Mouse (Mus musculus) ES-E14 (cell line): Measurements from ENCODE around the gene Gm28539. TPM values are rescaled to one million over a fixed set of nuclear protein-coding genes. Genes with fewer than 3 reads are reported as not detected.

Experiments used
- DNase-seq: peaks from one replicate; pipeline ENCODE4 v3.0.0-alpha.2; 2013; ENCODE audit warnings: low read depth, low spot score
- H3K27ac ChIP-seq: 2 replicates; pipeline ENCODE4 v1.5.1; 2012; ENCODE audit warnings: low read depth, mild to moderate bottlenecking, low read length, moderate library complexity, mixed read lengths; ENCODE audit not compliant: poor library complexity, insufficient read depth, severe bottlenecking
- H3K36me3 ChIP-seq: 2 replicates; pipeline ENCODE4 v1.6.1; 2012; ENCODE audit warnings: mild to moderate bottlenecking, low read length, moderate library complexity, mixed read lengths; ENCODE audit not compliant: control insufficient read depth, poor library complexity, insufficient read depth, severe bottlenecking
- H3K4me1 ChIP-seq, 2 experiments: fragments of 150-350 bp in 1 of 2; sonication (generic) in 1 of 2; 2 replicates each; pipeline ENCODE4 v1.6.1; 2012; ENCODE audit warnings: low read length in 2 of 2, mild to moderate bottlenecking in 1 of 2, mixed read lengths in 1 of 2; ENCODE audit not compliant: control insufficient read depth in 2 of 2, insufficient read depth in 2 of 2, poor library complexity in 1 of 2
- H3K4me3 ChIP-seq, 2 experiments: fragments of 150-350 bp in 1 of 2; sonication (generic) in 1 of 2; 2 replicates each; pipeline ENCODE4 v1.5.1; 2012; ENCODE audit warnings: low read length in 2 of 2, low read depth in 1 of 2, mild to moderate bottlenecking in 1 of 2, mixed read lengths in 1 of 2; ENCODE audit not compliant: insufficient read depth in 1 of 2, poor library complexity in 1 of 2, severe bottlenecking in 1 of 2
- H3K9ac ChIP-seq: 2 replicates; pipeline ENCODE4 v1.6.1; 2012; ENCODE audit warnings: low read depth, mild to moderate bottlenecking, low read length, mixed read lengths; ENCODE audit not compliant: poor library complexity, insufficient read depth, severe bottlenecking
- H3K9me3 ChIP-seq: fragments of 150-350 bp; sonication (generic); 2 replicates; pipeline ENCODE4 v1.6.1; 2012; ENCODE audit warnings: low read depth, mild to moderate bottlenecking, low read length; ENCODE audit not compliant: control insufficient read depth, insufficient read depth
- CHD2 ChIP-seq: IDR thresholded peaks from 2 replicates; pipeline ENCODE4 v1.6.1; 2014; ENCODE audit warnings: mild to moderate bottlenecking, low read depth, low read length, inconsistent platforms
- HCFC1 ChIP-seq: IDR thresholded peaks from 2 replicates; pipeline ENCODE4 v1.6.1; 2012; ENCODE audit warnings: low read length, inconsistent platforms, borderline replicate concordance; ENCODE audit not compliant: insufficient read depth
- MAFK ChIP-seq: IDR thresholded peaks from 2 replicates; pipeline ENCODE4 v1.6.1; 2014; ENCODE audit warnings: mild to moderate bottlenecking, low read depth, low read length, inconsistent platforms; ENCODE audit not compliant: insufficient read depth
- ZC3H11A ChIP-seq: IDR thresholded peaks from 2 replicates; pipeline ENCODE4 v1.6.1; 2012; ENCODE audit warnings: low read depth, mild to moderate bottlenecking, inconsistent platforms, low read length, borderline replicate concordance
- ZNF384 ChIP-seq: IDR thresholded peaks from 2 replicates; pipeline ENCODE4 v1.6.1; 2012; ENCODE audit warnings: low read depth, low read length, inconsistent platforms
- in situ Hi-C, 2 experiments: fragments of 600-800 bp; cut with MboI; formaldehyde crosslinking; loops; one replicate each; pipeline ENCODE4 v1.15.1; 2025; ENCODE audit warnings: low sequenced_read_pairs in 2 of 2, inconsistent platforms in 1 of 2; ENCODE audit not compliant: unreplicated experiment in 2 of 2
- total RNA-seq: library from RNA; depleted of rRNA; stranded (reverse); fragments of 300-350 nt; gene quantifications from 2 replicates; pipeline ENCODE4 v1.2.3, GENCODE M21; 2012

Gm28539 gene
- total RNA-seq, 1 experiment = not detected

DNA sequence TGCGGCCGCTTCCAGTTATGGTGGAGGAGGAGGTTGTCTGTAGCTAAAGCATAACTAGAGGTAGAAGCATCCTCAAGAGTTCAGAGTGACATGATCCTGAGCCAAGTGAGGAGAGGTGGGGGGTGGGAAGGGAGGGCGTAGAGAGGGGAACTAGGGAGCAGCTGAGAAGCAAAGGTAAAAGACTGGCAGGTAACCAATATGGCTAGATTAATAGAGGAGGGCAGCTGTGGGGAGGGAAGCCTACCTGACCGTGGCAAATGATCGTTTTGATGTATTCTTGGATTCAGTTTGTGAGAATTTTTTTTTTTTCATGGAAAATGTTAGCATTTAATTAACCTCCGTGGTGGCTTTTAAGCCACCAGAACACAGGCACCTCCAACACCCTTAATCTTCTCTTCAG lies 107.5 kb downstream of the Gm28539 start:
- H3K27ac ChIP-seq = no peak overlapping the region
- no peak overlapping the region for H3K4me3 ChIP-seq
- in situ Hi-C loops = no loop called here
- H3K9ac ChIP-seq = no peak overlapping the region
- peaks cover 26% of the 10 kb centered on the region for H3K36me3 ChIP-seq
- H3K9me3 ChIP-seq = no peaks in the 10 kb centered on the region
- TF ChIP-seq ZNF384 (no peak), CHD2 (no peak), ZC3H11A (no peak), MAFK (no peak), HCFC1 (no peak)
- no peak for DNase-seq
- peaks cover 0 to 2% of the 10 kb centered on the region in 2 experiments; a peak in 1 of 4 replicates for H3K4me1 ChIP-seq

DNA sequence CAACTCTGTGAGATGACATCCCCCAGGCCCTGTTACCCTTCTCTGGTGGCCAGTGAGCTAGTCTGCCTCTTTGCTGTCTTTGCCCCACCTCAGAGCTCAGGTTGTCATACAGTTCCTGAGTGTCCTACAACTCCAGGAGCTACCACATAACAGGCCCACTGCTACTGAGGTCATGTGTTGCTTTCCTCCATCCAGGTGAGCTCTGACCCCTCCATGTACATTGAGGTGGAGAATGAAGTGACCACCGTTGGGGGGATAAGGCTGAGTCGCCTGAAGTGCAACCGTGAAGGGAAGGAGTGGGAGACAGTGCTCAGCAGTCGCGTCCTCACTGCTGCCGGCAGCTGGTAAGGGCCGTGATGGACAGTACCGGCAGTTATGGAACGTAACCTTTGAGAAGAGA lies 112.6 kb downstream of the Gm28539 start:
- no peak for DNase-seq
- Histone ChIP-seq H3K27ac (no peak overlapping the region), H3K36me3 (peaks cover 52% of the 10 kb centered on the region), H3K4me3 (no peak overlapping the region), H3K4me1 (no peaks in the 10 kb centered on the region), H3K9me3 (no peaks in the 10 kb centered on the region), H3K9ac (no peak overlapping the region)
- TF ChIP-seq MAFK (no peak), ZNF384 (no peak), CHD2 (no peak), HCFC1 (no peak), ZC3H11A (no peak)
- in situ Hi-C loops = no loop called here

DNA sequence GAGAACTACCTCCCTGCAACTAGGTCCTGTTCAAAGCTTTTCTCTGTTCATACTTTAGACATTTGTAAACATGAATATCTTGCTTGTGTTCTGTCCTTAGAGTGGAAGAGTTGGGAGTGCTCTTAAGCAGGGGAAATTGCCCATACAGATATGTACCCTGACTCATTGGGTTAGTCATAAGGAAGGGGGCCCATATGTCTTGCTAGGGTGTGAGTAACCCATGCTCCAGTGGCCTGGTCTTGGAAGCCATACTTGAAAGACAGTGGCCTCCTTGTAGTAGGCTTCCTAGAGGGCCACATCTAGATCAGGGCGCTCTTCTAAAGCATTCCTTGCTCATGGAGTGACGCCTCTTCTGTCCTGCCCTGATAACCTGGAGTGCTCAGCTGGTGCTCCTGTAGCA lies 114.0 kb downstream of the Gm28539 start:
- Histone ChIP-seq H3K9ac (no peak overlapping the region), H3K4me3 (no peak overlapping the region), H3K27ac (no peak overlapping the region), H3K4me1 (no peaks in the 10 kb centered on the region), H3K36me3 (peaks cover 63% of the 10 kb centered on the region), H3K9me3 (no peaks in the 10 kb centered on the region)
- no peak for TF ChIP-seq ZNF384
- no peak for TF ChIP-seq HCFC1
- TF ChIP-seq CHD2 = no peak
- TF ChIP-seq MAFK = no peak
- no peak for TF ChIP-seq ZC3H11A
- in situ Hi-C loops = no loop called here
- DNase-seq = no peak

DNA sequence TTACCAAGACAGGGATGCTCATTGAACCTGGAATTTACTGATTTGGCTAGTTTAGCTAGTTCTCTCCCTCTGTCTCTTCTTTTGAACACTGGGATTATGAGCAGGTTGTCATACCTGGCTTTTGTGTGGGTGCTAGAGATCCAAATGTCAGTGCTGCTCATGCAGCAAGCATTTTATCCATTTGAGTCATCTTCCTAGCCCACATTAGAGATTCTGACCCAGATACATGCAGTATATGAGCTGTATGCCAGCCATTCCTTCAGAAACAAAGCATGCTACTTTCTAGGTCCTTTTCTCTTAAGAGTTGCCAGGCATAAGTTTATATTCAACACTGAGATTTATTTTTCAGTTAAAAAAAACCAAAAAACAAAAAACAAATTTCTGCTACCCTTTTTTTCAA lies 116.4 kb downstream of the Gm28539 start:
- Histone ChIP-seq H3K9ac (no peak overlapping the region), H3K36me3 (peaks cover 64% of the 10 kb centered on the region), H3K9me3 (no peaks in the 10 kb centered on the region), H3K4me3 (no peak overlapping the region), H3K27ac (no peak overlapping the region), H3K4me1 (no peaks in the 10 kb centered on the region)
- in situ Hi-C loops = no loop called here
- DNase-seq = no peak
- no peak for TF ChIP-seq MAFK
- TF ChIP-seq ZC3H11A = no peak
- TF ChIP-seq HCFC1 = no peak
- TF ChIP-seq CHD2 = no peak
- TF ChIP-seq ZNF384 = no peak

DNA sequence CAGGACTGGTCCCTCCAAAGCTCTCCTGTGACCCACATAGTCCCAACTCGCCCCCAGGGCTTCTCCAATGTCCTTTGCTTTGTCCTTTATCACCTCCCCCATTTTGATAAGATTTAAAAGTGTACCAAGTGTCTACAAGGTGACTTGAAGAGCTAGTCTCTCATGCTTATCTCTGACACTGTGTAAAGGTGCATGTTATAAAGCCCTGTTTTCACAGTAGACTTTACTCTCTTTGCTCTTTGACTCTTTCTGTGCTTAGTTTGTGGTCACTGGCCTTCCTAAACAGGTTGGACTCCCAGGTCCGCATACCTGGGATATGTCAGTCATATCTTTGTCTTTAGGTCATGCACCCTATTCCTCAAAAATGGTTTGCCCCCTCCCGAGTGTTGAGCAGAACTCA lies 118.7 kb downstream of the Gm28539 start:
- no peak for DNase-seq
- TF ChIP-seq HCFC1 = no peak
- Histone ChIP-seq H3K4me3 (no peak overlapping the region), H3K4me1 (no peaks in the 10 kb centered on the region), H3K9ac (no peak overlapping the region), H3K36me3 (peaks cover 55% of the 10 kb centered on the region), H3K27ac (no peak overlapping the region), H3K9me3 (no peaks in the 10 kb centered on the region)
- in situ Hi-C loops = no loop called here
